Mouse (Mus musculus) neural tube, embryonic 11.5 days (tissue): Measurements from ENCODE around the gene Klhl10. TPM values are rescaled to one million over a fixed set of nuclear protein-coding genes. Genes with fewer than 3 reads are reported as not detected.

Source experiments
- ATAC-seq: fragments of 200-750 bp; cut with Nextera tagmentation; 2 replicates; pipeline ENCODE4 v1.8.0; 2017; ENCODE audit warnings: moderate number of reproducible peaks, mild to moderate bottlenecking, moderate TSS enrichment, moderate library complexity; ENCODE audit not compliant: insufficient read depth, low FRiP score, low TSS enrichment
- DNase-seq: peaks from one replicate; pipeline ENCODE4 v3.0.0-alpha.2; 2015; ENCODE audit warnings: low spot score
- H3K27ac ChIP-seq: fragments of 300-500 bp; sonication (generic); 2 replicates; pipeline ENCODE4 v1.5.1; 2014; ENCODE audit warnings: low read depth, mild to moderate bottlenecking, low read length
- H3K27me3 ChIP-seq: fragments of 300-500 bp; sonication (generic); 2 replicates; pipeline ENCODE4 v1.6.1; 2014; ENCODE audit warnings: mild to moderate bottlenecking, low read length, mixed read lengths; ENCODE audit not compliant: control insufficient read depth, insufficient read depth
- H3K36me3 ChIP-seq: fragments of 300-500 bp; sonication (generic); 2 replicates; pipeline ENCODE4 v1.6.1; 2014; ENCODE audit warnings: mild to moderate bottlenecking, low read length, moderate library complexity, mixed read lengths; ENCODE audit not compliant: control insufficient read depth, insufficient read depth
- H3K4me1 ChIP-seq: fragments of 300-500 bp; sonication (generic); 2 replicates; pipeline ENCODE4 v1.6.1; 2014; ENCODE audit warnings: low read length, mixed read lengths; ENCODE audit not compliant: control insufficient read depth, insufficient read depth
- H3K4me2 ChIP-seq: fragments of 300-500 bp; sonication (generic); 2 replicates; pipeline ENCODE4 v1.6.1; 2014; ENCODE audit warnings: low read depth, mild to moderate bottlenecking, moderate library complexity
- H3K4me3 ChIP-seq: fragments of 300-500 bp; sonication (generic); 2 replicates; pipeline ENCODE4 v1.5.1; 2014; ENCODE audit warnings: low read depth, low read length
- H3K9ac ChIP-seq: fragments of 300-500 bp; sonication (generic); 2 replicates; pipeline ENCODE4 v1.6.1; 2014; ENCODE audit warnings: mild to moderate bottlenecking, low read length
- H3K9me3 ChIP-seq: fragments of 300-500 bp; sonication (generic); 2 replicates; pipeline ENCODE4 v1.6.1; 2016; ENCODE audit warnings: low read length; ENCODE audit not compliant: control insufficient read depth
- WGBS: fragments of 180-500 bp; shearing (Covaris S2); extraction: QIAGEN DNeasy Blood & Tissue Kit; methylation state at CpG from one replicate; pipeline ENCODE4 v1.1.7; 2014; 5-methylcytosine and 5-hydroxymethylcytosine counted together
- polyA plus RNA-seq: library from polyadenylated mRNA; unstranded; fragments of >200 nt; fragmentation: Nextera tagmentation; extraction: Ambion mirVana; gene quantifications from 2 replicates; pipeline ENCODE4 v1.2.1, GENCODE M21; 2014

Klhl10 gene
- polyA plus RNA-seq, result 0.40 and 0.62 TPM in 2 replicates

DNA sequence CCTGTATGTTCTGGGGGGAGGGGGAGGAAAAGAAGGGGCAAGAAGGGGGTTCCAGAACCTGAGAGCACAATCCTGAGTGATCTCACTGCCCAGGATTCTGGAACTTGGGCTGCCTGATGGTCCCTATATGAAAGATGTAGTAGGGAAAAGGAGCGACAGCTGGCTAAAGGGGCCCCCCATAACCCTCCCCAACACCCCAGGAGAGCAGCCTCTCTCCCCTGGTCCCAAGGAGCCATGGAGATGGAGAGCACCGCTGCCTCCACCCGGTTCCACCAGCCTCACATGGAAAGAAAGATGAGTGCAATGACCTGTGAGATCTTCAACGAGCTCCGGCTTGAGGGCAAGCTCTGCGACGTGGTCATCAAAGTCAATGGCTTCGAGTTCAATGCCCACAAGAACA lies at the start of gene Klhl10, which contains the start of gene Nt5c3b:
TSS of gene Klhl10 (plus strand) at position 121 of the 400 bp plus-strand sequence.
TSS of gene Nt5c3b (minus strand) at position 12 of the 400 bp plus-strand sequence.
- Histone ChIP-seq H3K27ac (no peak within 1 kb of the TSS), H3K27me3 (no peaks in the 10 kb centered on the region), H3K9me3 (no peaks in the 10 kb centered on the region), H3K9ac (peak within 1 kb of the TSS; percentile 93), H3K4me2 (peak within 1 kb of the TSS; percentile 90), H3K4me1 (peaks cover 6% of the 10 kb centered on the region; the same call in 1 of the 2 replicates), H3K36me3 (0 out of 2 replicates have a peak, but pooled peaks cover 2% of the 10 kb centered on the region), H3K4me3 (peak within 1 kb of the TSS; percentile 83)
- DNase-seq (no peak), ATAC-seq (no peak)
- 87% methylated on average over 8 of the region's 8 CpGs for WGBS

GRCm38 (mm10) chr11:100392958-100393357 lies 48.8 kb upstream of the Klhl10 start:
- ATAC-seq (no peak), DNase-seq (no peak)
- peaks cover 16% of the 10 kb centered on the region for H3K27me3 ChIP-seq
- H3K9me3 ChIP-seq, result no peaks in the 10 kb centered on the region
- peaks cover 11% of the 10 kb centered on the region for H3K4me1 ChIP-seq
- H3K27ac ChIP-seq, result no peak overlapping the region
- H3K36me3 ChIP-seq, result no peaks in the 10 kb centered on the region
- H3K4me3 ChIP-seq, result no peak overlapping the region
- H3K4me2 ChIP-seq, result no peak overlapping the region
- 78% methylated on average over 5 of the region's 5 CpGs for WGBS
- no peak overlapping the region for H3K9ac ChIP-seq

DNA sequence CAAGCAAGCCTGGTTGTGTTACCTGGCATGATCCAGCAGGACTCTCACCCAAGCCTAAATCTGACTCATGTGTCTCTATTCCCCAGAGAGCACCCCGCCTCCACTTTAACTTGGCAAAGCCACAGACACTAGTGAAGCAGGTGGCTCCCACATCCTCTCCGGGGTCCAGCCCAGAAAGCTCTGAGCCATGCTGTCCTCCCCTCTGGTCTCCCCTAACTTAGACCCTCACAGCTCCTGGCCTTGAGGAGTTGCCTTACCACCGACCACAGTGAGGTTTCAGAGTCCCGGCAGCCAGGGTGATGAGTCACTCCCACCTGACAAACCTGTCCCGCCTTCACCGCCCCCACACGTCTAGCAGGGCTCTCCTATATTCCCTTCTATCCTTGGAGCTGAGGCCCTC lies 48.0 kb upstream of the Klhl10 start:
- no peak for DNase-seq
- Histone ChIP-seq H3K27me3 (peaks cover 16% of the 10 kb centered on the region), H3K9me3 (no peaks in the 10 kb centered on the region), H3K4me1 (peaks cover 8% of the 10 kb centered on the region; the same call in 1 of the 2 replicates), H3K4me2 (no peak overlapping the region), H3K36me3 (no peaks in the 10 kb centered on the region), H3K27ac (no peak overlapping the region), H3K4me3 (no peak overlapping the region), H3K9ac (no peak overlapping the region)
- WGBS, result 78% methylated on average over 7 of the region's 7 CpGs
- no peak for ATAC-seq

DNA sequence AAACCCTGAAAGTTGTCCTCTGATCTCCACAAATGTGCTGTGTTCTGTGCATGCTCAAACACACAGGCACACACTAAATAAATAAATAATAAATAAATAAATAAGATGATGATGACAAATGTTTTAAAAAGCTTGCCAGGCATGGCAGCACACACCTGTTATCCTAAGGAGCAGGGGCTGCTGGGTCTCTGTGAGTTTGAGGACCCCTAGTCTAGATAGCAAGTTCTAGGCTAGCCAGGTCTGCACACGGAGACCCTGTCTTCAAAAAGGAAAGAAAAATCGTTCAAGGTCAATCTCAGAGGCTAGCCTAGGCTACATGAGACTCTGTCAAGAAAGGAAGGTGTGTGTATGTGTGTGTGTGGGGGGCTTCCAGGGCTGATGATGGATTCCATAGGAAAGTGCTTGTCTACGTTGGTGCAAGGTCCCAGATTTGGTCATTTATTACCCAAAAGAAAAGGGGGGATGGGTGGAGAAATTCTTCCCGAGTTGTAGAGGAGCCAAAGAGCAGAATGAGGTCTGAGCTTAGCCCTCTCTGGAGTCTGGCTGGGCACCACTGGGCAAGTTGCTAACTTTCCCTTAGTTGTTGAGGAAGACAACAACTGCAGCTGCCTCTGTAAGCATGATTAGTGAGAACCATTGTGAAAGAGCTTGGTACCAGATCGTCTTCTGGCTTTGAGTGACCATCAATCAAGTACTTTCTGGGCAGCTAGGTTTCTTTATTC lies 47.2 kb upstream of the Klhl10 start:
- H3K27ac ChIP-seq, result no peak overlapping the region
- no peaks in the 10 kb centered on the region for H3K9me3 ChIP-seq
- DNase-seq (no peak), ATAC-seq (no peak)
- no peaks in the 10 kb centered on the region for H3K36me3 ChIP-seq
- no peak overlapping the region for H3K9ac ChIP-seq
- H3K4me2 ChIP-seq, result no peak overlapping the region; the same call in 1 of the 2 replicates
- WGBS, result 53% methylated on average over 5 of the region's 5 CpGs
- H3K4me3 ChIP-seq, result no peak overlapping the region
- peaks cover 8% of the 10 kb centered on the region; the same call in 1 of the 2 replicates for H3K4me1 ChIP-seq
- peaks cover 16% of the 10 kb centered on the region for H3K27me3 ChIP-seq

GRCm38 (mm10) chr11:100395200-100395599 lies 46.5 kb upstream of the Klhl10 start:
- whole genome bisulfite sequencing, result 37% methylated on average over 11 of the region's 11 CpGs
- no peak overlapping the region; the same call in 1 of the 2 replicates for H3K4me3 ChIP-seq
- DNase-seq (no peak), ATAC-seq (no peak)
- H3K36me3 ChIP-seq, result no peaks in the 10 kb centered on the region
- peaks cover 8% of the 10 kb centered on the region; the same call in 1 of the 2 replicates for H3K4me1 ChIP-seq
- no peaks in the 10 kb centered on the region for H3K9me3 ChIP-seq
- H3K27ac ChIP-seq, result no peak overlapping the region
- peaks cover 16% of the 10 kb centered on the region for H3K27me3 ChIP-seq
- H3K9ac ChIP-seq, result no peak overlapping the region
- peak overlapping the region; percentile 57 for H3K4me2 ChIP-seq

GRCm38 (mm10) chr11:100395861-100396631 lies 45.7 kb upstream of the Klhl10 start:
- Histone ChIP-seq H3K27ac (no peak overlapping the region), H3K4me3 (peak overlapping the region; percentile 54; the same call in 1 of the 2 replicates), H3K9ac (no peak overlapping the region), H3K4me2 (peak overlapping the region; percentile 57), H3K36me3 (no peaks in the 10 kb centered on the region), H3K27me3 (peaks cover 16% of the 10 kb centered on the region), H3K9me3 (no peaks in the 10 kb centered on the region), H3K4me1 (peaks cover 8% of the 10 kb centered on the region; the same call in 1 of the 2 replicates)
- ATAC-seq (no peak), DNase-seq (no peak)
- WGBS, result 35% methylated on average over 17 of the region's 17 CpGs

GRCm38 (mm10) chr11:100396886-100397599 lies 44.7 kb upstream of the Klhl10 start:
- no peak for DNase-seq
- H3K27me3 ChIP-seq, result peaks cover 16% of the 10 kb centered on the region
- H3K4me2 ChIP-seq, result peak overlapping the region; percentile 57
- H3K9ac ChIP-seq, result peak overlapping the region; percentile 67
- peaks cover 8% of the 10 kb centered on the region; the same call in 1 of the 2 replicates for H3K4me1 ChIP-seq
- H3K9me3 ChIP-seq, result no peaks in the 10 kb centered on the region
- no peak overlapping the region for H3K27ac ChIP-seq
- ATAC-seq, result no peak
- H3K36me3 ChIP-seq, result no peaks in the 10 kb centered on the region
- WGBS, result 3% methylated on average over 40 of the region's 42 CpGs
- peak overlapping the region; percentile 54 for H3K4me3 ChIP-seq
